Mouse (Mus musculus) frontal cortex, postnatal 36 days (tissue): Measurements from ENCODE around the gene Shcbp1l.
"Not testable (repeated sequence)": the region's sequence is repeated elsewhere in the genome, so short reads cannot be mapped to it uniquely, and the experiment has no call there.

ENCODE experiments used
- DNase-seq, 2 experiments: peaks; one replicate each; pipeline ENCODE4 v3.0.0; 2022; ENCODE audit warnings: low spot score in 2 of 2

Shcbp1l gene

GRCm38 (mm10) chr1:153424770-153425584 is at the start of gene Shcbp1l:
TSS of gene Shcbp1l (plus strand) at chr1:153425162.
- DNase-seq, result peak; percentile 63 to 71

DNA sequence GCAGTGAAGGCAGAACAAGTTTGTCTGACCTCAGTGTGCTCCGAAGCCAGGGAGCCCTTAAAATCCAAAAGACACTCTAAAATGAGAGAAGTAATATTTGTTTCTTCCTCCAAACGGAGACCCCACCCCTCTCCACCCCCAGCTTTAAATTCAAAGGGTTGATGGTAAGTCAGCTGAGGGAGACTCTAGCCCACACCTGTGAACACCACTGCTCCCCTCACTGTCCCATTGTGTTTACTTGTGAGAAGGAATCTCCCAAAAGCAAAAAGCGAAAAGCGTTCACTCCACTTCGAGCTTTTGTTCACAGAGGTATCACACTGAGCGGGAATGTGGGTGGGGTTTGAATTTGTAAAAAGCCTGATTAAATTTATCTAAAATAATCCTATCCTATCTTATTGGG is 48.5 kb upstream of the Shcbp1l start:
- no peak for DNase-seq

- DNase-seq, result no peak
Observed at GRCm38 (mm10) chr1:153378587-153378986, 46.4 kb upstream of the Shcbp1l start.

- no peak for DNase-seq
Observed at GRCm38 (mm10) chr1:153379832-153380231, 45.1 kb upstream of the Shcbp1l start.

- DNase-seq, result no peak
Observed at GRCm38 (mm10) chr1:153380746-153381282, 44.1 kb upstream of the Shcbp1l start.

DNA sequence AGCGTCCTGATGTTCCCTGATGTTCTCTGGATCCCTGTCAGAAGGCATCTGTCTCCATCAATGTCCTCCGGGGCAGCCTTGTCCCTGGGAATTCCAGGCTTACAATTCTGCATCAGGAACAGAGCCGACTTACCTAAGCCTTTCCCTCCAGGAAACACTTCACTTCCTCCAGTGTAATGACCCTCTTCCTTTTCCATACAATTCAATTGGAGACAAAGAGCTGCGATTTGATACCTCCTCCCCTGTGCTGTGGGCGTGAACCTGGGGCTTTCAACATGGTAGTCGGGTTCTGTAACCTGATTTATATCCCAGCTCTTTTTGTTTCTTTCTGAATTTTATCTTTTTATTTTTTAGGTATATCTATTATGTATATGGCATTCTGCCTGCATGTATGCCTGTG is 39.9 kb upstream of the Shcbp1l start:
- DNase-seq, result no peak

DNA sequence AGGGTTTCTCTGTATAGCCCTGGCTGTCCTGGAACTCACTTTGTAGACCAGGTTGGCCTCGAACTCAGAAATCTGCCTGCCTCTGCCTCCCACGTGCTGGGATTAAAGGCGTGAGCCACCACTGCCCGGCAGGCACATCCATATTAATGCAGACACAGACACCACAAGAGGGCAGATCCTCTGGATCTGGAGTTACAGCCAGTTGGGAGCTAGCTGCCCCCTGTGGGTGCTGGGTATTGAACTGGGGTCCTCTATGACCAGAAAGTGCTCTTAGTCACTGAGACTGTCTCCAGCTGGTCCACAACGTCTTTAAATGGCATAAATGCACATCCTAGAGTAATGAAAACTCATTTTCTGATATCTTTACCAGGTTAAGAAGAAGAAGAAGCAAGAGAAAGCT is 39.3 kb upstream of the Shcbp1l start:
- DNase-seq, result not testable (repeated sequence)

GRCm38 (mm10) chr1:153386271-153387069 is 38.5 kb upstream of the Shcbp1l start:
- DNase-seq, result peak; percentile 74 to 77

- DNase-seq, result not testable (repeated sequence)
Observed at GRCm38 (mm10) chr1:153395706-153396105, 29.3 kb upstream of the Shcbp1l start.

GRCm38 (mm10) chr1:153401765-153402164 is 23.2 kb upstream of the Shcbp1l start:
- DNase-seq, result peak; percentile 46 to 48

GRCm38 (mm10) chr1:153407641-153408040 is 17.3 kb upstream of the Shcbp1l start:
- not testable (repeated sequence) for DNase-seq

DNA sequence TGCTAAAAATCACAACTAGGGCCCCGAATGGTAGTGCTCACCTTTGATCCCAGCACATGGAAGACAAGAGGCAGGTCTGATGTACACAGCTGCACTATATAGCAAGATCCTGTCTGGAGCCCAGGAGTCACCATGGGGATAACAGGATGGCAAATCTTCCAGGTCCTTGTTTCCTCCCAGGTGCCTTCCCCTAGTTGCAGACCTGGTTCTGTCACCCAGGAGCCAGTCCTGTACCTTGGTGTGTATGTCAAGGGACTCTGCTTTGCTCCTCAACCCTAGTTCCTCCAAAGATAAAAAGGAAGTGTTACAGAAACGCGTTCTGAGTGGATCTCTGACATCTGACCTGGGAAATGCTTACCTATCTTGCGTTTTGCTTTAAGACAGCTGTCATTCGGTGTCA is 16.7 kb upstream of the Shcbp1l start:
- not testable (repeated sequence) for DNase-seq

- not testable (repeated sequence) for DNase-seq
Observed at GRCm38 (mm10) chr1:153410915-153411314, 14.0 kb upstream of the Shcbp1l start.

DNA sequence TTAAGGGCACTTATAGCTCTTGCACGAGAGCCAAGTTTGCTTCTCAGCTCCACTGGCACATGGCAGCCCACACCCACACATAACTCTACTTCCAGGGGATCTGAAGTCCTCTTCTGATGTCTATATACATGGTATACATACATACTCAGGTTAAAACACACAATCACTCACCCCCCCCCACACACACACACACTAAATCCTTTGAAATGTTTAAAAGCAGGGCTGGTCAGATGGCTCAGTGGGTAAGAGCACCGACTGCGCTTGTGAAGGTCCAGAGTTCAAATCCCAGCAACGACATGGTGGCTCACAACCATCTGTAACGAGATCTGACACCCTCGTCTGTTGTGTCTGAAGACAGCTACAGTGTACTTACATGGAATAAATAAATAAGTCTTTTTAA is 13.2 kb upstream of the Shcbp1l start:
- DNase-seq, result no peak

- not testable (repeated sequence) for DNase-seq
Observed at GRCm38 (mm10) chr1:153412663-153413396, 12.1 kb upstream of the Shcbp1l start.

DNA sequence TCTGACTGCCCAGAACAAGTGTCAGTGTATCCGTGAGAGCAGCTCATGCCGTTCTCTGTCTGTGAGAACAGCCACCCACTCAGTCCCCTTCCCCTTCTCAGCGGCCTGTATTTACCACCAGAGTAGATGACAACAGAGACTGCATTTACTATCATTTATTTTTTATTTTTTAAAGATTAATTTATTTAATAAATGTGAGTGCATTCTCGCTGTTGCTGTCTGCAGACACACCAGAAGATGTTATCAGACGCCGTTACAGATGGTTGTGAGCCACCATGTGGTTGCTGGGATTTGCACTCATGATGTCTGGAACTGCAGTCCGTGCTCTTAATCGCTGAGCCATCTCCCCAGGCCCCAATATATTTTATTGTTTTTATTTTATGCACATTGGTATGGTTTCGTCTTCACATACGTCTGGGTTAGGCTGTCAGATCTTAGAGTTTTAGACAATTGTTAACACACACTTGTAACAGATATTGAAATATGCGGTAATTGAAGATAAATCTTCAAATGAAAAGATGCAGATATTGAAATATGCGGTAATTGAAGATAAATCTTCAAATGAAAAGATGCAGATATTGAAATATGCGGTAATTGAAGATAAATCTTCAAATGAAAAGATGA is 11.5 kb upstream of the Shcbp1l start:
- peak; percentile 28 to 44 for DNase-seq

GRCm38 (mm10) chr1:153414114-153414723 is 10.7 kb upstream of the Shcbp1l start:
- DNase-seq, result peak; percentile 61 to 66

DNA sequence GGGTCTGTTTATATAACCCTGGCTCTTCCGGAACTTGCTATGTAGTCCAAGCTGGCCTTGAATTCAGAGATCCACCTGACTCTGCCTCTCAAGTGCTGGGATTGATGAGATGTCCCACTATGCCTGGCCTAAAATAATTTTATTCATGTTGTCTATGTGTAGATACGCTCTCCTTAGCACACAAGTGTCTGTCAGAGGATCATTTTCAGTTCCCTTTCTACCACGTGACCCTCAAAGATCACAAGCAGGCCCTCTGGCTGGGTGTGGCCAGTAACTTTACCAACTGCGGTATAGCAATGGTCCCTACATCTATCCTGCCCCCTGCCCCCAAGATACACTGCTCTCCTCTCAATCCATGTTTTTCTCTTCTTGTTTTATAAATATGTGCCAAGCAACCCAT is 10.0 kb upstream of the Shcbp1l start:
- DNase-seq, result peak in 1 of 2 experiments; percentile 17

DNA sequence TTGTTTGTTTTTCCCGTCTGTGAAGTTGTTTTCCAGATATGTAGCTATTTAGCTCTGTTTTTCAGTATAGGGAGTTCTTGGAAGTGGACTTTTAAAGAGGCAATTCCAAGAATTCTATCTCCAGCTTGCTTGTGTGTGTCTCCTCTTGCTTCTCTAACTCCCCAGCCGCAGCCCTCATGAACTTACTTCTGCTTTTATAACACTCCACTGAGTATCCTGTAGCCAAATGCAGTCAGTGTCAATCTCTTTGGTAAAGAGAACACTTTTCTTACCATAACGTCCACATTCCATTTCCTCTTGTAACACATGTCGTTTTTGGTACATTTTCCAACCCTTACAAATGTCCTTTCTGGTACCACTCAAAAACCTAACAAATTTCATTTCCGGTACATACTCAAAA is 9.2 kb upstream of the Shcbp1l start:
- DNase-seq, result not testable (repeated sequence)

DNA sequence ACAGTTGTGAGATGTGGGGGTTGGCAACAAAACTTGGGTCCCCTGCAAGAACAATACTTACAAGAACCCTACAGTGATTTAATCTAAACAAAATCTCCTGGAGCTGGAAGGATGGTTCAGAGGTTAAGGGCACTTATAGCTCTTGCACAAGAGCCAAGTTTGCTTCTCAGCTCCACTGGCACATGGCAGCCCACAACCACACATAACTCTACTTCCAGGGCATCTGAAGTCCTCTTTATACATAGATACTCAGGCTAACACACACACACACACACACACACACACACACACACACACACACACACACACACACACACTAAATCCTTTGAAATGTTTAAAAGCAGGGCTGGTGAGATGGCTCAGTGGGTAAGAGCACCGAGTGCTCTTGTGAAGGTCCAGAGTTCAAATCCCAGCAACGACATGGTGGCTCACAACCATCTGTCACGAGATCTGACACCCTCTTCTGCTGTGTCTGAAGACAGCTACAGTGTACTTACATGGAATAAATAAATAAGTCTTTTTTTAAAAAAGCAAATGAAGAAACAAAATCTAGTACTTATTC is 8.6 kb upstream of the Shcbp1l start:
- not testable (repeated sequence) for DNase-seq
